Mouse (Mus musculus) activated CD4-positive, CD25-positive, alpha-beta regulatory T cell (primary cell): ENCODE results near the gene Olfr739. TPM values are rescaled to one million over a fixed set of nuclear protein-coding genes. Genes with fewer than 3 reads are reported as not detected.

Experiments
- polyA plus RNA-seq, 2 experiments: library from polyadenylated mRNA; unstranded; fragments of 100-300 nt; shearing (Covaris generic); gene quantifications; one replicate each; pipeline ENCODE4 v1.2.1; 2017

The Olfr739 gene
- polyA plus RNA-seq, result not detected

GRCm38 (mm10) chr14:50418326-50418725 is at the start of gene Olfr739:
Olfr739 (plus strand) TSS chr14:50418626.

GRCm38 (mm10) chr14:50380863-50381262 is 37.6 kb upstream of the Olfr739 start, which contains the start of gene Olfr736:
Olfr736 (plus strand) TSS chr14:50381163.

GRCm38 (mm10) chr14:50407268-50407667 is 11.2 kb upstream of the Olfr739 start, which contains the start of gene Olfr738:
Olfr738 (plus strand) TSS chr14:50407568.

GRCm38 (mm10) chr14:50445245-50445644 is 26.8 kb downstream of the Olfr739 start, which contains the start of gene Olfr740:
Olfr740 (plus strand) TSS chr14:50445545.

GRCm38 (mm10) chr14:50472438-50472837 is 54.0 kb downstream of the Olfr739 start, which contains the start of gene Olfr741:
Olfr741 (plus strand) TSS chr14:50472738.

Other genes starting within 250 kb of the Olfr739 start
- not detected for gene Olfr730, start 230.4 kb upstream of the Olfr739 start, polyA plus RNA-seq
- under 1 TPM; 0.04 to 0.08 TPM for gene Olfr731, start 176.8 kb upstream of the Olfr739 start, polyA plus RNA-seq
- under 1 TPM in 1 of 2 experiments, not detected in 1; 0.17 TPM for gene Olfr732, start 134.4 kb upstream of the Olfr739 start, polyA plus RNA-seq
- gene Olfr733, start 117.1 kb upstream of the Olfr739 start, polyA plus RNA-seq, result under 1 TPM in 1 of 2 experiments, not detected in 1; 0.06 TPM
- gene Olfr734, start 91.9 kb upstream of the Olfr739 start, polyA plus RNA-seq, result not detected
- not detected for gene Olfr735, start 69.8 kb upstream of the Olfr739 start, polyA plus RNA-seq
- gene Tlr11, start 60.7 kb upstream of the Olfr739 start, polyA plus RNA-seq, result not detected
- gene Olfr736, start 37.5 kb upstream of the Olfr739 start, polyA plus RNA-seq, result not detected
- gene Olfr738, start 11.1 kb upstream of the Olfr739 start, polyA plus RNA-seq, result not detected
- gene Olfr740, start 26.9 kb downstream of the Olfr739 start, polyA plus RNA-seq, result not detected
- gene Olfr741, start 54.1 kb downstream of the Olfr739 start, polyA plus RNA-seq, result under 1 TPM in 1 of 2 experiments, not detected in 1; 0.20 TPM
- gene Olfr742, start 85.0 kb downstream of the Olfr739 start, polyA plus RNA-seq, result under 1 TPM in 1 of 2 experiments, not detected in 1; 0.16 TPM
- gene Olfr743, start 103.2 kb downstream of the Olfr739 start, polyA plus RNA-seq, result not detected
- gene Olfr744, start 196.3 kb downstream of the Olfr739 start, polyA plus RNA-seq, result not detected
- gene Olfr745, start 220.8 kb downstream of the Olfr739 start, polyA plus RNA-seq, result not detected
- gene Olfr746, start 228.5 kb downstream of the Olfr739 start, polyA plus RNA-seq, result not detected